Mouse (Mus musculus) thymus, adult 2 months (tissue): ENCODE data around the gene Gnb1l.

ENCODE experiments used
- CTCF ChIP-seq: fragments of 200-500 bp; IDR thresholded peaks from 2 replicates; pipeline ENCODE4 v1.5.1; 2012; ENCODE audit warnings: mild to moderate bottlenecking, control low read depth, low read length, moderate library complexity, borderline replicate concordance; ENCODE audit not compliant: control insufficient read depth, poor library complexity, insufficient read depth; ENCODE audit errors: extremely low read depth
- POLR2A ChIP-seq: fragments of 200-500 bp; IDR thresholded peaks from 2 replicates; pipeline ENCODE4 v1.6.1; 2012; ENCODE audit warnings: mild to moderate bottlenecking, low read length, control low read depth, moderate library complexity; ENCODE audit not compliant: control insufficient read depth, poor library complexity, insufficient read depth; ENCODE audit errors: extremely low read depth

- TF ChIP-seq CTCF: no peak
- TF ChIP-seq POLR2A: no peak
These were observed 26.1 kb upstream of the Gnb1l start for GRCm38 (mm10) chr16:18472416-18472815.
